Mouse (Mus musculus): ENCODE data around the gene Dnajc1. TPM values are rescaled to one million over a fixed set of nuclear protein-coding genes. Genes with fewer than 3 reads are reported as not detected.
A peak's percentile ranks its signal among the peaks of the same experiment; 100 is the strongest.

The Dnajc1 gene
- total RNA-seq, 2 experiments from 2014 or later, result 17.7 to 19.6 TPM

- DNase-seq (ENCODE audit: low spot score in 2 of 2), result peak in 1 of 2 experiments; percentile 35
- intact Hi-C loops (cut with DNase I), result loop anchor here (5.0 kb wide), 2 partner anchors 152 to 483 kb away; partner anchors contain the start of genes Mllt10 and Spag6
These were observed 183.3 kb downstream of the Dnajc1 start for GRCm38 (mm10) chr2:18209211-18209823.

GRCm38 (mm10) chr2:18208578-18208977, 184.1 kb downstream of the Dnajc1 start:
- intact Hi-C loops (cut with DNase I), result loop anchor here (5.0 kb wide), 2 partner anchors 151 to 484 kb away; partner anchors contain the start of genes Mllt10 and Spag6
- peak; percentile 62 to 88 for DNase-seq (ENCODE audit: low spot score in 2 of 2)

DNA sequence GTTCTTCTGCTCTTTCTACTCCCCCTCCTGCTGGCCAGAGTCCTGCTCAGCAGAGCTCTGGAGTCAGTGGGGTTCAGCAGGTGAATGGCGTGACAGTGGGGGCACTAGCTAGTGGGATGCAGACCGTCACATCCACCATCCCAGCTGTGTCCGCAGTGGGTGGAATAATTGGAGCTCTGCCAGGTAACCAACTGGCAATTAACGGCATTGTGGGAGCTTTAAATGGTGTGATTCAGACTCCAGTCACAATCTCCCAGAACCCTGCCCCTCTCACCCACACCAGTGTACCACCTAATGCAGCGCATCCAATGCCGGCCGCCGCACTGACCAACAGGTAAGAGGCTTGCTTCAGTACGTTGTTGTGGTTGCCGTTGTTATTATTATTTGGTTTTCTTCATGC, 185.8 kb downstream of the Dnajc1 start:
- DNase-seq (ENCODE audit: low spot score in 2 of 2), result peak; percentile 39 to 49
- intact Hi-C loops (cut with DNase I), result loop anchor here (5.0 kb wide), 2 partner anchors 150 to 485 kb away; partner anchors contain the start of genes Mllt10 and Spag6

- intact Hi-C loops (cut with DNase I), result loop anchor here (1.0 to 5.0 kb wide), 3 partner anchors 148 to 487 kb away; partner anchors contain the start of genes Mllt10 and Spag6
- peak in 1 of 2 experiments; percentile 43 for DNase-seq (ENCODE audit: low spot score in 2 of 2)
These were observed 187.5 kb downstream of the Dnajc1 start for GRCm38 (mm10) chr2:18205118-18205517.

GRCm38 (mm10) chr2:18202923-18203322, 189.7 kb downstream of the Dnajc1 start:
- no peak for DNase-seq (ENCODE audit: low spot score in 2 of 2)
- intact Hi-C loops (cut with DNase I), result no loop called here

- DNase-seq (ENCODE audit: low spot score in 2 of 2), result no peak
- intact Hi-C loops (cut with DNase I), result no loop called here
These were observed 190.7 kb downstream of the Dnajc1 start for GRCm38 (mm10) chr2:18201820-18202462.

- intact Hi-C loops (cut with DNase I), result no loop called here
- no peak for DNase-seq (ENCODE audit: low spot score in 2 of 2)
These were observed 196.8 kb downstream of the Dnajc1 start for GRCm38 (mm10) chr2:18195691-18196396.

DNA sequence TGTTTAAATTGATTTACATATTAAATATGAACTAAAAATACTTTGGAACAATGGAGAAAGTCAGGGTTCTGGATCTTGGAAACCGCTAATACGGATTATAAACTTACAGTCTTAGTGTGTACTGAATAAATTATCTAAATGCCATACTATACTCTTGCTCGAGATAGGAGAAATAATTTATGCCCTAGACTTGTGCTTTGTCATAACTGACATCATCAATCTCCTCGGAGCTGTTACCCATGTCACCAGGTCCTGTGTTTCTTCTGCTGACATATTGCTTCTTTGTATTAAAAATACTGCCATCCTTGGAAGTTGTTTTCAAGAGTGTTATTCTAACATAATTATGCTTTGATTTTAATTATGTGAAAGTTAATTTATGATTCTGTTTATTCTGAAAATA, 197.3 kb downstream of the Dnajc1 start:
- intact Hi-C loops (cut with DNase I), result no loop called here
- no peak for DNase-seq (ENCODE audit: low spot score in 2 of 2)

GRCm38 (mm10) chr2:18188367-18188766, 204.3 kb downstream of the Dnajc1 start:
- no peak for DNase-seq (ENCODE audit: low spot score in 2 of 2)
- intact Hi-C loops (cut with DNase I), result no loop called here

GRCm38 (mm10) chr2:18183079-18183478, 209.6 kb downstream of the Dnajc1 start:
- intact Hi-C loops (cut with DNase I), result no loop called here
- no peak for DNase-seq (ENCODE audit: low spot score in 2 of 2)

DNA sequence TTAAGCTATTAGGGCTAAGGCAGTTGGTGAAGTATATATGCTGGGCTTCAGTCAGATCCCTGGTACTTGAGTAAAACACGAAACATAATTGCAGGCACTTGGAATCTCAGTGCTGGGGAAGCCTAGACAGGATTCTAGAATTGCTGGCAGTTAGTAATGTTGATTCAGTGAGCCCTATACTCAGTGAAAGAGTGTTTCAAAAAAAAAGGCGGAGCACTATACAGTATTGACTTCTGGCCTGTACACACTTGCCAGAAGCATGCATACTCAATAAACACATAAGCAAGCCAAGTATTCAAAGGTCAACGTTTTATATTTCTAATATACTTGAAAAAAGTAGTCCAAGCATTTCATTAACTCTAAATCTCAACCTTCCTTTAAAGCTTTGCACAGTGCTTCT, 211.0 kb downstream of the Dnajc1 start:
- intact Hi-C loops (cut with DNase I), result no loop called here

DNA sequence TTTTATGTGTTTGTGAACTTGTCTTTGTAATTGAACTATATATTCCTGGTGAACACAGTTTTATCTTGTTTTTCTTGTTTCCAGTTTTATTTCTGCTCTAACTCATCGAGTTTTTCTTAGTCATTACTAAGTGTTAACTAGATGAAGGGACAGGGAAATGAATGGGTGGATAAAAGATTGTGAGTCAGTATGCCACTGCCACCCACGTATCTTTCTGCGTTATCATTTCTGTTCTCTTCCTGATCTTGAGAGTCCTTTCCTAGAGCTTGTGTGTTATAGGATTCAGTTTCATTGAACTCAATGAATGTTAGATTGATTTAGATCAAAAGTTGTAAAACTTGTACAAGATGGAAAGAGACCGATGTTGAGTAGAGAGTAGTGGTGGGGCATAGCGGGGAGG, 212.3 kb downstream of the Dnajc1 start:
- DNase-seq (ENCODE audit: low spot score in 2 of 2), result peak in 1 of 2 experiments; percentile 47
- intact Hi-C loops (cut with DNase I), result no loop called here

More for the DNA sequence above, 211.0 kb downstream of the Dnajc1 start:
- DNase-seq (ENCODE audit: low spot score in 2 of 2), result no peak

DNA sequence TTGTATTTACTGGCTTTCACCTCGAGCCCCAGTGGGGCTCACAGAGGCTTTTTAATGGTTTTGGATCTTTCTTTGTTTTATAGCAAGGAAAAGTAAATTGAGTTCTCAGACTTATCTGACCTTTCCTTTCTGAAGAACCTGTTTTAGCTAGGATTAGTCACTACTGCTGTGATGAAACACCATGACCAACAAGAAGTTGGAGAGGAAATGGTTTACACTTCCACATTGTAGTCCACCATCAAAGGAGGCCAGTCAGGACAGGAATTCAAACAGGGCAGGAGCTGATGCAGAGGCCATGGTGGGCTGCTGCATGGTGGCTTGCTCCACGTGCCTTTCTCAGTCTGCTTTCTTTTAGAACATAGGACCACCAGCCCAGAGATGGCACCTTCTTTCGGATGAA, 216.4 kb downstream of the Dnajc1 start:
- intact Hi-C loops (cut with DNase I), result no loop called here
- no peak for DNase-seq (ENCODE audit: low spot score in 2 of 2)

DNA sequence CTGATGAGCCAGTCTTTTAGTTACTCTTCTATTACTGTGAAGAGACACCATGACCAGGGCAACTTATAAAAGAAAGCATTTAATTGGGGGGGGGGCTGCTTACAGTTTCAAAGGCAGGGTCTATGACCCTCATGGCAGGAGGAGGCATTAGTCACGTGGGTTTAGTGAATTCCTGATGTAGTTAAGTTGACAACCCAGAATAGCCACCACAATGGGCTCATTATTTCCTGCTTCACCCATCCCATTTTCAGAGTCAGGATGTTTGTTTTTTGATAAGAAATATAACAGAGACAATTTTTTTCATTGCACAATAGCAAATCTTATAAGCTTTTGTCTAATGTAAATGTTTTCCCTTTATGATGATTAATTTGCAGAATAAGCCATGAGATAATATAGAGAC, 217.4 kb downstream of the Dnajc1 start:
- DNase-seq (ENCODE audit: low spot score in 2 of 2), result no peak
- intact Hi-C loops (cut with DNase I), result no loop called here

DNA sequence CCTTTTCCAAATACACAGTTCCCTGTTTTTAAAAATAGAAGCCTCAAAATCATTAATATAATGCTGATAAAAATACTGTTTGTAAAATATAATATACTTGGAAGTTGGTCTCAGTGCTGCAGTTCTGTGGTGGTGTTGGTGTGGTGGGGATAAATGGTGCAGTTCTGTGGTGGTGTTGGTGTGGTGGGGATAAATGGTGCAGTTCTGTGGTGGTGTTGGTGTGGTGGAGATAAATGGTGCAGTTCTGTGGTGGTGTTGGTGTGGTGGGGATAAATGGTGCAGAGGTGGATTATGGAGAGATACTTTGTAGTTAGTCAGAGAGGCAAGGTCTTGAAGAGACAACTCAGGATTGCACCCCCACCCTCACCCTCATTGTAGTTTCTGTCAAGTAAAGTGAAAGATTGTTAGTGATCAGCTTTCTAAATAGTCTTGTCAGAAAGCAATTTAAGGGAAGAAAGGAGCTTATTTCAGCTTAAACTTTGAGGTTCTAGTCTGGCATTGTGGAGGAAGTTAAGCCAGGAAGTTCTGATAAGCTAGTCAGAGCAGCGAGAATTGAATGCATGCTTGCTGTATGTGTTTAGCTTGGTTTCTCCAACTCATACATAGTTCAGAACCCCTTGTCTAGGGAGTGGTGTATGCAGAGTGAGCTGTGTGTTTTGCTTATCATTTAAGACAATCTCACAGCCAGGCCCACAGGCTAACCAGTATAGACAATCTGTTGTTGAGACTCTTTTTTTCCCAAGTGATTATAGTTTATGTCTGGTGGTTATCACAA, 223.3 kb downstream of the Dnajc1 start:
- DNase-seq (ENCODE audit: low spot score in 2 of 2), result no peak
- intact Hi-C loops (cut with DNase I), result no loop called here

DNA sequence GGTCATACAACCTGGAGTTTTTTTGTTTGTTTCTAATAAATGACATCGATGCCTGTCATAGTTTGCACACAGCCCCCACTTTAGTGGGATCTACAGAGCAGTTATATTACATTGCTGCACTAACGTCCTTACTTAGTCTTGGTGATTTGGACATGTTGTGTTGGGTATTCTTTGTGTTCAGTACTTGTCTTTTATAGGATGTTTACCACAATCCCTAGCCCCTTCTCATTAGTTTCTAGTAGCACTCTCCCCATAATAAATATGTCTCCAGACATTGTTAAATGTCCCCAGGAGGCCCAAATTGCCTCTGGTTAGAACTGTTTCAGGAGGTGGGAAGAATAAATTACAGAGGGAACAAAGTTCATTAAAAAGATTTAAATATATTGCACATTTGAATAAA, 227.1 kb downstream of the Dnajc1 start:
- intact Hi-C loops (cut with DNase I), result no loop called here
- DNase-seq (ENCODE audit: low spot score in 2 of 2), result no peak

DNA sequence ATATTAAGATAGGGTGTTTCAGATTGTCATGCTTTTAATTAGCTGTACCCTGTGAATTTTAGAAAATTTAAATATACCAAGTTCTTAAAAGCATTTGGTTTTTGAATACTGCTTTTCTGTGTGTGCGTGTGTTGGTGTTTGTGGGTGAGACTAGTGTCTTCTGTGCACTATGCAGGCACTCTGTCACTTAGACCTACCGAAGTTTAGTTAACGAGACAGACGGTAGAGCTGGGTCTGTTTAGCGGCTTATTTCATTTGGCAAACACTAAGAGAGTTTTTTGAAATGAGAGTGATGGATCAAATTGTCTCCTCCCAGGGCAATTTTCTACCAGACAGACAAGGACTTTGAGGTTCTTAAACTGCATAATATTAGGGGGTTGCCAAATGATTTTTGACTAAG, 231.6 kb downstream of the Dnajc1 start:
- intact Hi-C loops (cut with DNase I), result no loop called here

DNA sequence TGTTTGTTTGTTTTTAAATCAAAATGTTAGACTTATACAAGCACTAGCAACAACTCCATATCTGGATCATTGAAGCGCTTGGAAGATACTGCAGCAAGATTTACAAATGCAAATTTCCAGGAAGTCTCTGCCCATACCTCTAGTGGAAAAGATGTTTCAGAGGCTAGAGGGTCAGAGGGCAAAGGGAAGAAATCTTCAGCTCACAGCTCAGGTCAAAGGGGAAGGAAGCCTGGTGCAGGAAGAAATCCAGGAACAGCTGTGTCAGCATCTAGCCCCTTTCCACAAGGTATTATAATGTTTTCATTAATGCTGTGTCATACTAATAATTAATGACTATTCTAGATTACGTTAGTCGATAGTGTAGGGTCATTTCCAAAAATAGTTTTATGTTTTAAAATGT, 233.2 kb downstream of the Dnajc1 start:
- intact Hi-C loops (cut with DNase I), result no loop called here
- DNase-seq (ENCODE audit: low spot score in 2 of 2), result no peak

More for the DNA sequence above, 231.6 kb downstream of the Dnajc1 start:
- DNase-seq (ENCODE audit: low spot score in 2 of 2), result no peak

- intact Hi-C loops (cut with DNase I), result no loop called here
- DNase-seq (ENCODE audit: low spot score in 2 of 2), result no peak
These were observed 236.5 kb downstream of the Dnajc1 start for GRCm38 (mm10) chr2:18156131-18156530.
